Mouse (Mus musculus): Measurements from ENCODE around the gene Scap. TPM values are rescaled to one million over a fixed set of nuclear protein-coding genes. Genes with fewer than 3 reads are reported as not detected.
"Not testable (repeated sequence)": the region's sequence is repeated elsewhere in the genome, so short reads cannot be mapped to it uniquely, and the experiment has no call there.

Scap gene
- polyA plus RNA-seq, 1 experiment from 2014 or later, result 28.6 TPM

DNA sequence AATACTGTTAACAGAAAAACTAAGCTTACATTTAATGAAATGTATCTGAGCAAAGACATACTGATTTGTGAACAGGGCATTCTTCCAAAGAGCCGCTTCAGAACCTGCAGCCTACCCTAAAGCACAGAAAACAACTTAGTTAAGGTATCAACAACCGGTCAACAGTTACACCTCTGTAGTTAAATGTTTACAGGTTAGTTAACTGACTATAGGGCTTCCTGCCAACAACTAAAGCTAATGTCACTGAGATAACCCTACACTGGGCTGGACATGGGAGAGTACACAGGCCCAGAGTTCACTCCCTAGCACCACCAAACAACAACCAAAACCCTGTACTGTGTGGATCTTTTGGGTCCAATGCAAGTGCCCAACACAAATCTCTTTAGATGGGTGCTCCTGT lies 69.6 kb downstream of the Scap start:
- H3K27ac ChIP-seq, result no peak overlapping the region
- WGBS (ENCODE audit: insufficient replicate concordance), result 87% methylated on average over 2 of the region's 2 CpGs
- ATAC-seq, result no peak
- peaks cover 14% of the 10 kb centered on the region for H3K4me1 ChIP-seq
- no peak overlapping the region for H3K9ac ChIP-seq
- no peak overlapping the region for H3K4me2 ChIP-seq
- H3K36me3 ChIP-seq, result peaks cover 18% of the 10 kb centered on the region
- no peaks in the 10 kb centered on the region for H3K27me3 ChIP-seq (replicated peaks)
- H3K9me3 ChIP-seq (replicated peaks), result no peaks in the 10 kb centered on the region
- H3K4me3 ChIP-seq, result no peak overlapping the region

DNA sequence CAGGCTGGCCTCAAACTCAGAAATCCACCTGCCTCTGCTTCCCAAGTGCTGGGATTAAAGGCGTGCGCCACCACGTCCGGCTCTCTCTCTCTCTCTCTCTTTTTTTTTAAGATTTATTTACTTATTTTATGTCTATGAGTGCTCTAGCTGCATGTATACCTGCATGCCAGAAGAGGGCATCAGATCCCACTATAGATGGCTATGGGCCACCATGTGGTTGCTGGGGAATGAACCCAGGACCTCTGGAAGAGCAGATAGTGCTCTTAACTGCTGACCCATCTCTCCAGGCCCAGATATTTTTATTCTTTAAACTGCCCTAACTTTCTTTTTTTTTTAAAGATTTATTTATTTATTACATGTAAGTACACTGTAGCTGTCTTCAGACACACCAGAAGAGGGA lies 70.2 kb downstream of the Scap start:
- 72% methylated on average over 4 of the region's 4 CpGs for WGBS (ENCODE audit: insufficient replicate concordance)
- not testable (repeated sequence) for H3K27me3 ChIP-seq (replicated peaks); H3K27ac ChIP-seq; ATAC-seq; H3K4me3 ChIP-seq; H3K9ac ChIP-seq; H3K4me2 ChIP-seq; H3K9me3 ChIP-seq (replicated peaks)
- Histone ChIP-seq H3K36me3 (peaks cover 14% of the 10 kb centered on the region), H3K4me1 (peaks cover 14% of the 10 kb centered on the region)

- Histone ChIP-seq H3K4me3 (peak overlapping the region; percentile 89), H3K27me3 (replicated peaks) (no peaks in the 10 kb centered on the region), H3K36me3 (peaks cover 12% of the 10 kb centered on the region), H3K4me1 (peaks cover 19% of the 10 kb centered on the region), H3K9me3 (replicated peaks) (no peaks in the 10 kb centered on the region), H3K27ac (peak overlapping the region; percentile 72; the same call in 1 of the 2 replicates), H3K4me2 (peak overlapping the region; percentile 95), H3K9ac (peak overlapping the region; percentile 82)
- peak; percentile 62 for ATAC-seq
- WGBS (ENCODE audit: insufficient replicate concordance), result 2% methylated on average over 41 of the region's 41 CpGs
These were observed 74.4 kb downstream of the Scap start for GRCm38 (mm10) chr9:110407311-110408098.

DNA sequence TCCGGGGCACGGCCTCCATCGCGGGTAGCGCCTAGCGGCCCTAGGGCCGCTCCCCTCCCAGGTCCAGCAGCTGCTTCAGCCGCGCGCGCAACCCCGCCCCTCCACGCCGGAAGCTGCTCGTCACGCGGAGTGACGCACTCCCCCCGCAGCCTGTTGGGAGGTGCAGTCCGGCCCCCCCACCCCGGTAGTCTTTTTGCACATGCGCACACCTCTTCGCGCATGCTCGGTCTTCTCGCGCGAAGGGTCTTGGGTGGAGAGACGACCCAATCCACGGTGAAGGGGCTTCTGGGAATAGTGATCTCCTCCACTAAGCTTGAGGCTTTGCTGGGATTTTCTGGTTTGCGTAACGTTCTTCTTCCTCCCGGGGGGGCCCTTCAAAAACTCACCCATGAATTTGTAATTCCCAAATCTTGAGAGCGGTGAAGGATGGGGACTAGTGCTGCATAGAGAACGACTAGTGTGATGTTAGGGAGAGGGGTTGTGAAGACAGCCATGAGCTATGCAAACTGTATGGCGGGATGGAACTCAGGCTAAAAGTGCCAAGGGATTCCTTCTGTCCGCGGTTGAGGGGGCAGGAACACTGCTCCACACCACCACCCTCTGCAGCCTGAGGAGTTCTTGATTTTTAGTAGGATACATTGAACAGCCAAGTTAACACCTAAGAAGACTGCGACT lies 75.1 kb downstream of the Scap start, which contains the start of gene Ptpn23:
Ptpn23 (minus strand) TSS at position 115 of the 675 bp plus-strand sequence.
- Histone ChIP-seq H3K4me3 (peak within 1 kb of the TSS; percentile 89), H3K27ac (peak within 1 kb of the TSS; percentile 72), H3K9ac (peak within 1 kb of the TSS; percentile 82), H3K9me3 (replicated peaks) (no peaks in the 10 kb centered on the region), H3K27me3 (replicated peaks) (no peaks in the 10 kb centered on the region), H3K36me3 (peaks cover 12% of the 10 kb centered on the region), H3K4me2 (peak within 1 kb of the TSS; percentile 95), H3K4me1 (peaks cover 19% of the 10 kb centered on the region)
- under 1% methylated on average over 39 of the region's 39 CpGs for WGBS (ENCODE audit: insufficient replicate concordance)
- ATAC-seq, result peak; percentile 96

GRCm38 (mm10) chr9:110410908-110411887 lies 78.1 kb downstream of the Scap start:
- H3K4me1 ChIP-seq, result peaks cover 17% of the 10 kb centered on the region
- no peak overlapping the region for H3K27ac ChIP-seq
- no peaks in the 10 kb centered on the region for H3K36me3 ChIP-seq
- no peak overlapping the region for H3K9ac ChIP-seq
- 38% methylated on average over 6 of the region's 6 CpGs for WGBS (ENCODE audit: insufficient replicate concordance)
- H3K9me3 ChIP-seq (replicated peaks), result no peaks in the 10 kb centered on the region
- no peak for ATAC-seq
- H3K4me2 ChIP-seq, result no peak overlapping the region
- no peaks in the 10 kb centered on the region for H3K27me3 ChIP-seq (replicated peaks)
- H3K4me3 ChIP-seq, result no peak overlapping the region

DNA sequence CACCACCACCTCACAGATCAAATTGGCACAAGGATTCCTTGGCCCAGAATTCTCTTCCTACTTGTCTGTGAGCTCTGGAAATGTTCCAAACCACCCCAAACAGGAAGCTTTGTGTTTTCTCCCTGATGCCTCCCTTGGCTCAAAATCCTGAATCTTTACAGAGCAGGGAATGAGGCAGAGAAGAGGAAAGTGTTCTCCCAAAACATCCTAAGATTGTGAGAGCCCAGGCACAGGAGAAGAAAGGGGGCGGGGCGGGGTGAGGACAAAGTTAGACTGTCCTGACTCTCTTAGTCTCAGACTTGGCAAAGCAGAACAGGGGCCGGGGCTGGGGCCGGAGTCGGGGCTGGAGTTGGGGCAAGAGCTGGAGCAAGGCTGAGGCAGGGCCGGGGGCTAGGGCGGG lies 79.8 kb downstream of the Scap start:
- no peak overlapping the region for H3K4me3 ChIP-seq
- H3K9me3 ChIP-seq (replicated peaks), result no peaks in the 10 kb centered on the region
- H3K27me3 ChIP-seq (replicated peaks), result no peaks in the 10 kb centered on the region
- H3K36me3 ChIP-seq, result no peaks in the 10 kb centered on the region
- peaks cover 4% of the 10 kb centered on the region; the same call in 1 of the 2 replicates for H3K4me1 ChIP-seq
- whole genome bisulfite sequencing (ENCODE audit: insufficient replicate concordance), result 85% methylated on average over 5 of the region's 7 CpGs
- H3K9ac ChIP-seq, result no peak overlapping the region
- no peak overlapping the region for H3K4me2 ChIP-seq
- no peak for ATAC-seq
- H3K27ac ChIP-seq, result no peak overlapping the region

DNA sequence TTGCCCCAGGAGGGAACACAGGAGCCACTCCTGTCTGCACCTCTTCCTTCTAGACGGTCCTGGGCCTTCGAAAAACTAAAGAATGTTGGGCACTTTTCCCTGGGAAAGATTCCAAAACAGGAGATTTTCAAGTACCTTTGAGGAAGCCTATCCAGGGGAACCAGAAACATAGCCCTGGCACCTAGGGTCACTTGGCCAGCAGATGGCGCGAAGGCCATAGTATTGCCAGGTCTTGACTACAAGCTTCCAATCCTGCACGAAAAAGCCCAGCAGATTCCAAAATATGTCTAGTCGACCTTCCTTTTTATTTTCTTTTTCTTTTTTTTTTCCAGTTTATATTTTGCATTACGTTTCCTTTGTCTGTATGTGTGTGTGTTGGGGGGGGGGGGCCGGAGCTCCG lies 80.7 kb downstream of the Scap start:
- WGBS (ENCODE audit: insufficient replicate concordance), result 51% methylated on average over 9 of the region's 9 CpGs
- no peak overlapping the region for H3K9ac ChIP-seq
- H3K27ac ChIP-seq, result no peak overlapping the region
- no peaks in the 10 kb centered on the region for H3K27me3 ChIP-seq (replicated peaks)
- peaks cover under 1% of the 10 kb centered on the region; the same call in 1 of the 2 replicates for H3K4me1 ChIP-seq
- H3K4me2 ChIP-seq, result no peak overlapping the region
- H3K9me3 ChIP-seq (replicated peaks), result no peaks in the 10 kb centered on the region
- no peak overlapping the region for H3K4me3 ChIP-seq
- ATAC-seq, result no peak
- H3K36me3 ChIP-seq, result no peaks in the 10 kb centered on the region

- Histone ChIP-seq H3K27ac (no peak within 1 kb of the TSS), H3K9me3 (replicated peaks) (no peaks in the 10 kb centered on the region), H3K9ac (no peak within 1 kb of the TSS), H3K27me3 (replicated peaks) (no peaks in the 10 kb centered on the region), H3K4me3 (no peak within 1 kb of the TSS), H3K4me1 (no peaks in the 10 kb centered on the region), H3K36me3 (no peaks in the 10 kb centered on the region), H3K4me2 (no peak within 1 kb of the TSS)
- no peak for ATAC-seq
- 68% methylated on average over 12 of the region's 12 CpGs for WGBS (ENCODE audit: insufficient replicate concordance)
These were observed 86.5 kb downstream of the Scap start, which contains the start of gene Ngp for GRCm38 (mm10) chr9:110419511-110420112. Gene Ngp (plus strand): TSS chr9:110419747.

DNA sequence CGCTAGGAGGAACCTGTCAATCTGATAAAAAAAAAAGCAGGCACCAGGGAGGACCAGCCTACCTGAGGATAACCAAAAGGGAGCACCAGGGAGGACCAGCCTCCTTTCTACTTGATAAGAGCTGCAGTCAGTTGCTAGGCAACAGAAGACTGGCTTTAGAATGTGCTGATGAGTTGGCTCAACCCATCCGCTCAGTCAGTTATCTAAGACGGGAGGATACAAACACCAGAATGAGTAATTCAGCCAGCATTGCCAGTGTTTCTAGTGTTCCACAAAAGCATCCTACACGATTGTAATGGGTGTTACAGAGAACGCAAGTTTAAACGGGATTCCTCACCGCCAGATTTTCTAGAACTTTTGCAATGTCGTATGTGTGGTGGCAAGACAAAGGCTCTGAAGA lies 98.2 kb downstream of the Scap start:
- H3K9ac ChIP-seq, result no peak overlapping the region
- no peak overlapping the region for H3K27ac ChIP-seq
- H3K27me3 ChIP-seq (replicated peaks), result no peaks in the 10 kb centered on the region
- H3K4me2 ChIP-seq, result no peak overlapping the region
- H3K9me3 ChIP-seq (replicated peaks), result no peaks in the 10 kb centered on the region
- H3K36me3 ChIP-seq, result peaks cover 47% of the 10 kb centered on the region
- WGBS (ENCODE audit: insufficient replicate concordance), result 67% methylated on average over 8 of the region's 8 CpGs
- no peak overlapping the region for H3K4me3 ChIP-seq
- ATAC-seq, result no peak
- no peaks in the 10 kb centered on the region for H3K4me1 ChIP-seq

DNA sequence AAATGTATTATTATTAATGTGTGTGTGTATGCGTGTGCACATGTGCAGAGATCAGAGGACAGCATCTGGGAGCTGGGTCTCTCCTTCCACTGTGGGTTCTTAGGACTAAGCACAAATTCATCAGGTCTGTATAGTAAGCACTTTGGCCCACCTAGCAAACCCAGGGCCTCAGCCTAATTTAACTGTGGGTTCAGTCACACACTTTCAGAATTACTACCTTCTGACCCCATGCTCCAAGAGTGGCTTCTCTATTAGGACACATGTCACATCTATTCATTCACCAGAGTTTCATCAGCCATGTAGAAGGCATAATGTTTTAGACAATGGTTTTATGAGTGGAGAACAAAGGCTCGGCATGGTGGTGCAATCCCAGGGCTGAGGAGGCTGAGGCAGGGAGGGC lies 100.0 kb downstream of the Scap start:
- Histone ChIP-seq H3K9me3 (replicated peaks) (no peaks in the 10 kb centered on the region), H3K4me1 (no peaks in the 10 kb centered on the region), H3K27ac (no peak overlapping the region), H3K4me2 (no peak overlapping the region), H3K9ac (no peak overlapping the region), H3K4me3 (no peak overlapping the region), H3K27me3 (replicated peaks) (no peaks in the 10 kb centered on the region), H3K36me3 (peaks cover 40% of the 10 kb centered on the region)
- no peak for ATAC-seq
- WGBS (ENCODE audit: insufficient replicate concordance), result 90% methylated on average over 2 of the region's 2 CpGs
